Mouse (Mus musculus): ENCODE data around the gene Wdr53.
"Not testable (repeated sequence)": the region's sequence is repeated elsewhere in the genome, so short reads cannot be mapped to it uniquely, and the experiment has no call there.

Wdr53 gene

GRCm38 (mm10) chr16:32280211-32280610, 33.2 kb downstream of the Wdr53 start:
- no peak for DNase-seq

GRCm38 (mm10) chr16:32282608-32283007, 35.6 kb downstream of the Wdr53 start:
- DNase-seq = no peak

GRCm38 (mm10) chr16:32291821-32292220, 44.8 kb downstream of the Wdr53 start:
- DNase-seq = no peak

- DNase-seq = not testable (repeated sequence)
Observed at GRCm38 (mm10) chr16:32299617-32300016, 52.6 kb downstream of the Wdr53 start.

- no peak for DNase-seq
Observed at GRCm38 (mm10) chr16:32303046-32303445, 56.0 kb downstream of the Wdr53 start.

- no peak for DNase-seq
Observed at GRCm38 (mm10) chr16:32303886-32304285, 56.9 kb downstream of the Wdr53 start.
